Mouse (Mus musculus) kidney, postnatal 25 days (tissue): Measurements from ENCODE around the gene Gm20388.

Experiments used
- DNase-seq, 2 experiments: peaks; one replicate each; pipeline ENCODE4 v3.0.0; 2021; ENCODE audit warnings: mixed read lengths in 2 of 2

The Gm20388 gene

GRCm38 (mm10) chr8:124045856-124046255 lies 4135.2 kb downstream of the Gm20388 start:
- no peak for DNase-seq

- DNase-seq: peak; percentile 57 to 77
These were observed 4141.5 kb downstream of the Gm20388 start for GRCm38 (mm10) chr8:124052110-124052509.

DNA sequence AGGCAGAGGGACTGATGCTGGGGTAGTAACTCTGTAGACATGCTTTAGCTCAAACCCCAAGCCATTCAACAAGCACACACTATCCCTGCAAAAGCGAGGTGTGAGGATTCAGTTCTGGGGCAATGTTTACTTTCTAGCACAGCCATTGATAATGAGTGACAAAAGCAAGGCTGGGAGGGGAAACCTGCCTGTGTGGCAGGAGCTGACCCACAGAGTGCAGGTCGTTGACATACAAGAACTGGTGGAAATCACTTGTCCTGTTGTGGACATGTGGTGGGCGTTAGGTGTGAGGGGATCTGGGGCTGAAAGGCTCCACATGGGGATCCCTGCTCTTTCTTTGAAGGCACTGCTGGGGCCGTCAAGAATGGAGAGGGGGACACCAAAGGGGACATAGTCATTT lies 4141.9 kb downstream of the Gm20388 start:
- DNase-seq: no peak

DNA sequence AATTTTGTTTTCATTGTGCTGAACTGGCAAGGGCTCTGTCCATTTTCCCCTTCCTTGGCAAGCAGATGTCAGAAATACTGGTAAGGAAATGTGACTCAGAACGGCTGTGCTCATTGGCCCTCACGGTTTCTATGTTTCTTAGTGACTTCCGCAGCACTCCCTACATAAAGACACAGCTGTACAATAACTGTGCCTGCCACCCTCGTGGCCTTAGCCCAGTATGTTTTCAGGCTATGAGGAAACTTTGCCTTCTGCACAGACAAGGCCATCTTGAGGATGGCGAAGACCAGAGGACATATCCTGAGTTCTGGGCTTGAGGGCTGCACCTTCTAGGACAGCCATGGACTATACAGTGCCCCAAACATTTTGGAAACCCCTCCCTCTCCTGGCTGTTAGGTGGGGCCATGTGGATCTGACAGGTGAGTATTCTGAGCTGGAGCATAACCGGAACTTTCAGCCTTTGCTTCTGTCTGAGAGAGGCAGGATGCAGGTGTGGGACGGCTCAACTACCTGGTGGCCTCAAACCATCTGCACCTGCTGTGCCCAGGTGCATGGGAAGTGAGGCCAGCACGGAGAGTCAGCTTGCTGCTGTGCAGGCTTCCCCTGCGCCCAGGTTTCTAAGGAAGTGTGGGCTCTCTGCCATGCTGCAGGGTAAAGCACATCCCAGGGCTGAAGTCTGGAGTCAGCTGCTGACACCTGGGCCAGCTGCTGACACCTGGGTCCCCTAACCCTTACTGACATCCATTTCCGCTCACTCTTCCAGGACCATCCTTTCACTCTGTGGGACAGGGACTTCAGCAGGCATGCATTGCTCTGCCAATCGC lies 4146.4 kb downstream of the Gm20388 start:
- peak in 1 of 2 experiments; percentile 43 for DNase-seq

DNA sequence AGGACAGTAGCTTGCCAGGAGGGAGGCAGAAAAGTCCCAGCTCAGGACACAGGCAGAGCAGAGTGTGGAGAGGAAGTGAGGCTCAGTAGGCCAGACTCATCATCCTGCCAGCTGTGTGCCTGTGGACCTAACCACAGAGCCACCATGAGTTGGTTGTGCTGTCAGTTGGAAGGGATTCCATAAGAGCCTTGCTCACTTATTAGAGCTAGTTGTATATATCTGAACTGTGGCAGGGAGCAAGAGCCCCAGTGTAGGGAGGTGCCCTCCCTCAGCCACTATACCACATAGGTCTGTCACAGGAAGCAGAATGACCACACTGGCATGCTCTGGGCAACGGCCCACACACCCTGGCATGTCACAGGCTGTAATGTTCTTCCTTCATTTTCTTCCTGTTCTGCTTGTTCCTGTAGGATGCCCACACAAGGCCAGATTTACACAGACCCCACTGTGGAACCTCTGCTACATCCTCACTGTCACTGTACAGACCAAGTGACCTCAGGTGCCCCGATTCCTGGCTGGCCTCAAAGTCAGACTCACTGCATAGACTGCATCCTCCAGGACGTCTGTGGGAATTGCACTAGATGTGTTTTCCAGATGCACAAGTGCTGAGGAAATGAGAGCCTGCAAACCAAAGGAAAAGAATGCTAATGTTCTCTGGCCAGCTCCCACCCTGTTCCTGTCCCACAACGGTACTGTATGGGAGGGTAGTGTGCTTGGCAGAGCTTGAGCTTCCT lies 4155.9 kb downstream of the Gm20388 start:
- DNase-seq: peak in 1 of 2 experiments; percentile 42

GRCm38 (mm10) chr8:124067059-124067750 lies 4156.6 kb downstream of the Gm20388 start:
- no peak for DNase-seq

GRCm38 (mm10) chr8:124070363-124071324 lies 4160.0 kb downstream of the Gm20388 start:
- DNase-seq: peak in 1 of 2 experiments; percentile 48

DNA sequence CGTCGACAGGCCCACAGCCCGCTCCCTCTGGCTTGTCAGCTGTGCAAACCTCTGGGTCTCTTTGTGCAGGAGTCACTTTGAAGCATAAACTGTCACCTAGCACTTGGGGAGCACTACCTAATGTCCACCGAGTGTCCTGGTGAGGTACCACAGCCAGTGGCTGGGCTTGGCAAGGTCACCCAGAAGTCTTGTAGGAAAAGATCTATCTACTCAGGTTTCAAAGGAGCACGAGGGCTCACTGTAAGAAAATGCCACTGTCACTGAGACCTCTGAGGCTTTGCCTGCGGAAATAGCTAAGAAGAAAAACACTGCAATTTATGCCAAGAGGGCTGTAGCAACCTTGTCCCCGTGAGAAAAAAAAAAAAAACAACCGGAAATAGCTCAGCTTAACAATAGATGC lies 4165.3 kb downstream of the Gm20388 start:
- no peak for DNase-seq

- DNase-seq: no peak
These were observed 4165.8 kb downstream of the Gm20388 start for GRCm38 (mm10) chr8:124076416-124076815.

- no peak for DNase-seq
These were observed 4166.7 kb downstream of the Gm20388 start for GRCm38 (mm10) chr8:124077377-124077776.

GRCm38 (mm10) chr8:124077998-124078397 lies 4167.4 kb downstream of the Gm20388 start:
- DNase-seq: peak in 1 of 2 experiments; percentile 17

DNA sequence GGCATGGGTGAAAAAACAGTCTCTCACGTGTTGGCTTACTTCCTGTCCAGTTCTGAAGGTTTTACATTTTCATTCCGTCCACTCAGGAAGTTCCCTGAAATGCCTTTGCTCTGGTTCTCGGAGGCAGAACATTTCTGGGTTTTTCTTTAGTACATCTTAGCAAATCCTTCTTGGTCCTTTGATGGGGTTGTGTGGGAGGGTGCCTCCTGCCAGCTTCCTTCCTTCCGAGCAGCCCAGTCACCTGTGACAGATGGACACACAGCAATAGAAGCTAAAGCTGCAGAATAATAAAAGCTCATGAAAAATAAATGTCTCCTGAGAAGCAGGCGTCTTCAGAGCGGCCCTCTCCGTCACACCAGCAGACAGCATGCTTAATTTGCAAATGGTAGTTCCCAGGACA lies 4168.3 kb downstream of the Gm20388 start:
- no peak for DNase-seq

DNA sequence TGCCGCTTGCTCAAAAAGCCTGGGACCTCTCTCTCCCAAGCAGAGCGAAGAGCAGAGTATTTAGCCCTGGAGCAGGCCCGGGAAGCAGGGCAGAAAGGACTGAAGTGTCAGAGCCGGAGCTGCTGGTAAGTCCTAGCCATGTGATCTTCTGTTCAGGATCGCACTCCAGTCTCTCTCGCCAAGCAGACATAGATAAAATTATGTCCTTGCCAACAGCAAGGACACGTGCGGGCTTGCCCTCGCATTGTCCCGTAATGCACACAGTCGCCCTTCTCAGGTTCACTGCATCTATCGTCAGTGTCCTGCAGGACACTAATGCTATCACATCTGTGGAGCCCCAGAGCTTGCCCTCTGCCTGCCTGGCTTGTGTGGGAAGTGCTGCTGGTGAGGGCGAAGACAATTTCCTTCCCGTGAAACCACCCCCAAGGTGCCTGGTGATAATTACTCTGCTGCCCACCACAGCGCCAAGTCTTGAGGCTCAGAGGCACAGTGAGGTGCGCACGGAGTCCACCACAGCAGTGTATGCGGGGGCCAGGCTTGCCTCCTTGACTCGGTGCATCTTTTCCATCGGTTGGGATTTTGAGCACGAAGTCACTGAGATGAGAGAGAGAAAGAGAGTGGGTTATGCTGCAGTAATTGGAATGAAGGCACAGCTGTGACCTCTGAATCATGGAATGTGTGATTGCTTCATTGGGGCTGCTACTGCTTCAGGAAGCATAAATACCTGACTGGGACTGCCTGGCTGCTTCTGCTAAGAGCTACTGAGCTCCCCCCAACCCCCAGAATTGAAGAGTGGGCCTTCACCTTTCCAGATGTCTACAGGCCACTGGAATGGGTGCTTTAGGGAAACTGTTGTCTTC lies 4170.1 kb downstream of the Gm20388 start:
- DNase-seq: no peak

- no peak for DNase-seq
These were observed 4172.0 kb downstream of the Gm20388 start for GRCm38 (mm10) chr8:124082616-124083015.

DNA sequence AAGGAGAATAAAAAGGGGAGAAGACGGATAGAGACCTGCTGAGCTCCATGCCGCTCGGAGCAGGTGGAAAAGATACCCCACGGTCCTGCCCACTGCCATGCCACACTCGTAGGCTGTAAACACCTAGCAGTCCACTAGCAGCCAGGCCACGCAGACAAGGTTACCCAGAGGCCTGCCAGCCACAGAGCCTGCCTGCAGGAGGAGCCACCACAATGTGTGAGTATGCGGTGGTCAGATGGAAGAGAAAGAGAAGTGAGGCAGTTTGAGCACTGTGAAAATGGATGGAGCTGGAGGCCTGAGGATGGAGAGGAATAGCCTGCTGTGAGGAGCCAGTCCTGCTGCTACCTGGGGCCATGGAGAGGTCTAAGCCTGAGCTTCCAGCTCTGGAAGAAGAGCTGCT lies 4173.0 kb downstream of the Gm20388 start:
- no peak for DNase-seq

DNA sequence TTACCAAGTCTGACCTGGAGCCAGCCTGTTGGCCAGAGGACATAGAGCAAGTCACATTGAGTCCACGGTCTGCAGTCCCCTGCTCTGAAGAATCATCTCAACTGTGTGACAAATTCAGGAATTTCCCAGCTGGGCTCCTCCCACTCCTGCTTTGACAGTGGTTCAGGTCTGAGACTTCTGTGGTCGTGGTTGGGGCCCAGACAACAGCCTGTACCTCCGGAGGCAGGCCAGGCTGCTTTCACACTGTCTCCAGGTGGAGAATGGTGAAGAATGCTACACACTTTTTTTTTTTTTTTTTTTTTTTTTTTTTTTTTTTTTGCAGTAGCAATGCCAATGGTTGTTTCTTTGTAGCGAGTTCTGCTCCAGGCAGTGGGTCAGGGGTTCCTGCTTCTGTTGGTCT lies 4175.0 kb downstream of the Gm20388 start:
- DNase-seq: no peak

- no peak for DNase-seq
These were observed 4177.5 kb downstream of the Gm20388 start for GRCm38 (mm10) chr8:124088092-124088613.

GRCm38 (mm10) chr8:124089016-124089415 lies 4178.4 kb downstream of the Gm20388 start:
- DNase-seq: no peak

GRCm38 (mm10) chr8:124090473-124090872 lies 4179.8 kb downstream of the Gm20388 start:
- no peak for DNase-seq

DNA sequence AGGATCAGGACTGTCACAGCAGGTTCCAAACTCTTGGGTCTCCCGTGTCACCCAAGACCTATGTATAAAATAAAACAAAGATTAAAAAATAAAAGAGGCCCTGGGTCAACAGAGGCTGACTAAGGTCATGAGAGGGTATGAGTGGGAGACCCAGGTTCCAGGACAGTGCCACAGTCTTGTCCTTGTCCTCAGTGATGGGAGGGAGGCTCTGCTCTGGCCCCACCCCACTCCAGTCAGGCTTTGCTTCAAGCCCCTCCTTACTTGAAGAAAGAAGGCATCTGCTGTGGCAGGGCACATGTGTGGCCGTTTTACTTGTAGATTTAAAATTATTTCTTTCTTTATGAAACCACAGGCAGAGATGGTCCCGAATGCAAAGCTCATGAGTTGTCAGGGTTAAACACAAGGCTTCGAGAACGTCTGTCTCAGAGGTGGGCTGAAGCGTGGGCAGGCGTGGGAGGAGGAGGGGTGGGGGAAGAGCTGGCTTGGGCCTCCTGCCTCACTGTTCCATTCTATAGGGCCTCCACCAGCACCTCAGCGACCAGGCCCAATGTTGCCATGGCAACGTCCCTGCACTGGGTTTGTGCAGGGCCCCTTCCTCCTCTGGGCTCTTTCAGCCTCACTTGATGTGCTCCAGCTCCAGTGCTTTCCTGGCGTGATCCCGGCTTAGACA lies 4188.4 kb downstream of the Gm20388 start:
- DNase-seq: no peak
